Mouse (Mus musculus) retina, postnatal 7 days (tissue): Measurements from ENCODE around the gene Dnah17.

Source experiments
- DNase-seq: peaks from one replicate; pipeline ENCODE4 v3.0.0-alpha.2; 2012; ENCODE audit warnings: low read depth, low spot score

The Dnah17 gene

GRCm38 (mm10) chr11:117973569-117973968 is 156.9 kb downstream of the Dnah17 start:
- no peak for DNase-seq

GRCm38 (mm10) chr11:117972656-117973558 is 157.5 kb downstream of the Dnah17 start:
- no peak for DNase-seq
